Mouse (Mus musculus) cortical plate, adult 2 months (tissue): ENCODE measurements at regions not wholly inside any gene's neighbourhood (a gene's known extent, or its start where the extent isn't known, plus 50 kb on each side); places are given as distances from the start of the nearest gene placed in this dataset.

Experiments used
- CTCF ChIP-seq: fragments of 200-500 bp; IDR thresholded peaks from 2 replicates; pipeline ENCODE4 v1.5.1; 2011; ENCODE audit warnings: mild to moderate bottlenecking, control low read depth, low read length; ENCODE audit not compliant: insufficient read depth; ENCODE audit errors: extremely low read depth
- POLR2A ChIP-seq: fragments of 200-500 bp; IDR thresholded peaks from 2 replicates; pipeline ENCODE4 v1.6.1; 2011; ENCODE audit warnings: mild to moderate bottlenecking, low read length, control low read depth; ENCODE audit not compliant: insufficient read depth; ENCODE audit errors: extremely low read depth

- TF ChIP-seq CTCF = no peak
- TF ChIP-seq POLR2A = no peak
Measured at GRCm38 (mm10) chr2:50448117-50448516, 151.5 kb upstream of the Mmadhc start.
